Mouse (Mus musculus): Measurements from ENCODE around the gene Lingo3. TPM values are rescaled to one million over a fixed set of nuclear protein-coding genes. Genes with fewer than 3 reads are reported as not detected.
"Not testable (repeated sequence)": the region's sequence is repeated elsewhere in the genome, so short reads cannot be mapped to it uniquely, and the experiment has no call there.

Gene Lingo3
- polyA plus RNA-seq, 1 experiment from 2014 or later: 0.36 TPM

DNA sequence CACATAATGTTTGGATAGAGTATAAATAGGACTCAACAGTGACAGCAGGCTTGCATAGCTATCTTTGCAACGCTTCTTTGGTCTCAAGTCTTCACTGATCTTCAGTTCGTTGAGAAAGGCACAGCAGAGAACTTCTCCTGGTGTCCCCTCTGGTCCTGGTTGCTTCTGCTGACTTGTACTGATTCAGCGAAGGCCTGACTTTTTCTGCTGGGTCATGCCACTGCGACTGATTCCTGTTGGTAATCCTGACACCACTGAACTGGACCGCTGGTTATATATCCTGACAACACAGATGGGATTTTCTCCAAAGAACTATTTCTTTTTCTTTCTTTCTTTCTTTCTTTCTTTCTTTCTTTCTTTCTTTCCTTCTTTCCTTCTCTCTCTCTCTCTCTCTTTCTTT, 21.3 kb downstream of the Lingo3 start:
- ATAC-seq (ENCODE audit: insufficient number of reproducible peaks, low FRiP score, low TSS enrichment, low read depth): no peak
- 90% methylated on average over 5 of the region's 5 CpGs for WGBS

DNA sequence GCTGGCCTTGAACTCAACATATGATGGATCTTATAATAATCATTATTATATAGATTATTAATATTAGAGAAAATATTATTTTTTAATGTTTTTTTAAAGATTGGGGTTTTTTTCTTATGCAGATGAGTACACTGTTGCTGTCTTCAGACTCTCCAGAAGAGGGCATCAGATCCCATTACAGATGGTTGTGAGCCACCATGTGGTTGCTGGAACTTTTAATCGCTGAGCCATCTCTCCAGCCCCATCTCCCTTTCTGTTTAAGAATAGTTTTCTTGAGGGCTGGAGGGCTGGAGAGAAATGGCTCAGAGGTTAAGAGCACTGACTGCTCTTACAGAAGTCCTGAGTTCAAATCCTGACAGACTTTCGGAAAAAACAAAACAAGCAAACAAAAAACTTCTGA, 21.8 kb downstream of the Lingo3 start:
- WGBS: 44% methylated on average over 2 of the region's 2 CpGs
- Histone ChIP-seq H3K4me3 (ENCODE audit: low read depth, low read length) (no peak overlapping the region), H3K9ac (ENCODE audit: low read length) (no peak overlapping the region), H3K36me3 (ENCODE audit: control insufficient read depth, insufficient read depth, low read length) (no peaks in the 10 kb centered on the region), H3K4me1 (ENCODE audit: control insufficient read depth, insufficient read depth, low read length) (no peaks in the 10 kb centered on the region), H3K27me3 (ENCODE audit: control insufficient read depth, insufficient read depth, low read length) (no peaks in the 10 kb centered on the region), H3K9me3 (ENCODE audit: control insufficient read depth, low read length) (no peaks in the 10 kb centered on the region), H3K27ac (replicated peaks; ENCODE audit: low read depth, low read length) (no peak overlapping the region), H3K4me2 (ENCODE audit: low read depth, severe bottlenecking) (no peak overlapping the region)
- ATAC-seq (ENCODE audit: insufficient number of reproducible peaks, low FRiP score, low TSS enrichment, low read depth) (no peak), DNase-seq (ENCODE audit: low spot score) (no peak)

More for the DNA sequence above, 21.3 kb downstream of the Lingo3 start:
- Histone ChIP-seq H3K36me3 (ENCODE audit: control insufficient read depth, insufficient read depth, low read length) (no peaks in the 10 kb centered on the region), H3K4me3 (ENCODE audit: low read depth, low read length) (no peak overlapping the region), H3K9me3 (ENCODE audit: control insufficient read depth, low read length) (no peaks in the 10 kb centered on the region), H3K4me1 (ENCODE audit: control insufficient read depth, insufficient read depth, low read length) (peaks cover 2% of the 10 kb centered on the region), H3K9ac (ENCODE audit: low read length) (no peak overlapping the region), H3K27ac (replicated peaks; ENCODE audit: low read depth, low read length) (no peak overlapping the region), H3K27me3 (ENCODE audit: control insufficient read depth, insufficient read depth, low read length) (no peaks in the 10 kb centered on the region), H3K4me2 (ENCODE audit: low read depth, severe bottlenecking) (no peak overlapping the region)
- DNase-seq (ENCODE audit: low spot score): no peak

DNA sequence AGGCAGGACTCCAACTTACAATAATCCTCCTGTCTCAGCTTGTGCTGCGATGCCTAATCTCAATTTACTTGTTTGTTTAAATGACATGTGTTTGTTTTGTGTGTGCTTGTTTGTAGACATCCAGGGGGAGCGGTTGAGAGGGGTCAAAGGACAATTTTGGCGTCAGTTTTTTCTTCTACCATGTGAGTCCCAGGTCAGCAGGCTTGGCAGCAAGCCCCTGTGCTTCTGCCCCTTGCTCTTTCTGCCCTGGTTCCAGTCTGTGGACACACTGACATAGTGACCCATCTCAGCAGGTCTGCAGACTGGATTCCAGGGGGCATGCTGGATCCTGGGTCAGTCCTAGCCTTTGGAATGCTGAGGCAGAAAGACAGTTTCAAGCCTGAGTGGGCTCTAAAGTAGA, 24.4 kb downstream of the Lingo3 start:
- Histone ChIP-seq H3K36me3 (ENCODE audit: control insufficient read depth, insufficient read depth, low read length) (no peaks in the 10 kb centered on the region), H3K9ac (ENCODE audit: low read length) (no peak overlapping the region), H3K4me3 (ENCODE audit: low read depth, low read length) (no peak overlapping the region), H3K4me1 (ENCODE audit: control insufficient read depth, insufficient read depth, low read length) (no peaks in the 10 kb centered on the region), H3K27me3 (ENCODE audit: control insufficient read depth, insufficient read depth, low read length) (no peaks in the 10 kb centered on the region), H3K4me2 (ENCODE audit: low read depth, severe bottlenecking) (no peak overlapping the region), H3K27ac (replicated peaks; ENCODE audit: low read depth, low read length) (no peak overlapping the region), H3K9me3 (ENCODE audit: control insufficient read depth, low read length) (no peaks in the 10 kb centered on the region)
- 56% methylated on average over 3 of the region's 3 CpGs for WGBS
- DNase-seq (ENCODE audit: low spot score) (no peak), ATAC-seq (ENCODE audit: insufficient number of reproducible peaks, low FRiP score, low TSS enrichment, low read depth) (no peak)

DNA sequence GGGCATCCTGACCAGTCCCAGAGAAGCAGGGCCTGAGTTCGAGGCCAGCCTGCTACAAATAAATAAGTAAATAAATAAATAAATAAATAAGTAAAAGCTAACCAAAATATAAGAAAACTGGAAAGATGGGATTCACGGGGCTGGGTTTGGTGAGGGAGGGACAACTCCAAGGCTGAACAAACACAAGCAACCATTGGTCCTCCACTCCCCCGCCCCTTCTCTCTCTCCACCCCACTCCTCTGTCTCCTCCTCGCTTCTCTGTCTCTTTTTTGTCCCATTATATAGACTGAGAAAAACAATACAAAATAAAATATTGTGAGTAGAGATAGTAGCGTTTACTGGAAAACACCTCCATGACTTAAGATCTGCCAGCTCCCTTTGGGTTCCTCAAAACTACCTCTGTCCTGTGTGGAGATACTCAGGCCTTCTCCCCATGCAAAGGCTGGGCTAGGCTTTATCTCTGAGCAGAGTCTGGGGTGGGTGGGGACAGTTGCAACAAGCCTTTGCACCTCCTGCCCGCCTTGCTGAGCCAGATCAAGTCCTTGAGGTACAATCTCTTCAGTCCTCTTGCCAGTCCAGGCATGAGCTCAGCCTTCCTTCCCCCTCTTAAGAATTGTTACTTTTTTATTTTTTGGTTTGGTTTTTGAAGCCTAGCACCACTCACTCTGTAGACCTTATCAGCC, 25.1 kb downstream of the Lingo3 start:
- 59% methylated on average over 6 of the region's 6 CpGs for WGBS
- H3K9ac ChIP-seq (ENCODE audit: low read length): 0 out of 2 replicates have a peak overlapping the region, but pooled peaks have one; percentile 12
- H3K4me1 ChIP-seq (ENCODE audit: control insufficient read depth, insufficient read depth, low read length): no peaks in the 10 kb centered on the region
- no peaks in the 10 kb centered on the region for H3K36me3 ChIP-seq (ENCODE audit: control insufficient read depth, insufficient read depth, low read length)
- no peaks in the 10 kb centered on the region for H3K9me3 ChIP-seq (ENCODE audit: control insufficient read depth, low read length)
- DNase-seq (ENCODE audit: low spot score) (no peak), ATAC-seq (ENCODE audit: insufficient number of reproducible peaks, low FRiP score, low TSS enrichment, low read depth) (no peak)
- no peak overlapping the region for H3K4me2 ChIP-seq (ENCODE audit: low read depth, severe bottlenecking)
- H3K4me3 ChIP-seq (ENCODE audit: low read depth, low read length): no peak overlapping the region
- no peak overlapping the region for H3K27ac ChIP-seq (replicated peaks; ENCODE audit: low read depth, low read length)
- no peaks in the 10 kb centered on the region for H3K27me3 ChIP-seq (ENCODE audit: control insufficient read depth, insufficient read depth, low read length)

DNA sequence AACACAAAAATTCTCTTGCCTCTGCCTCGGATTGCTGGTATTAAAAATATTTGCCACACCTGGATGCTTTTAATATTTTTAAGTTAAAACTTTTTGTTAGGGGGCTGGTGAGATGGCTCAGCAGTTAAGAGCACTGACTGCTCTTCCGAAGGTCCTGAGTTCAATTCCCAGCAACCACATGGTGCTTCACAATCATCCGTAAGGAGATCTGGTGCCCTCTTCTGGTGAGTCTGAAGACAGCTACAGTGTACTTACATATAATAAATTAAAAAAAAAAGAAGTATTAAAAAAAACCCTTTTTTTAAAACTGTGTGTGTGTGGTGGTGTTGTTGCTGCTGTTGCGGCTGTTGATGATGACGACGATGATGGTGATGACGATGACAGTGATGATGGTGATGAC, 25.9 kb downstream of the Lingo3 start:
- not testable (repeated sequence) for H3K27ac ChIP-seq (replicated peaks; ENCODE audit: low read depth, low read length); ATAC-seq (ENCODE audit: insufficient number of reproducible peaks, low FRiP score, low TSS enrichment, low read depth); H3K36me3 ChIP-seq (ENCODE audit: control insufficient read depth, insufficient read depth, low read length); H3K9ac ChIP-seq (ENCODE audit: low read length); DNase-seq (ENCODE audit: low spot score); H3K27me3 ChIP-seq (ENCODE audit: control insufficient read depth, insufficient read depth, low read length); H3K9me3 ChIP-seq (ENCODE audit: control insufficient read depth, low read length); H3K4me2 ChIP-seq (ENCODE audit: low read depth, severe bottlenecking); H3K4me1 ChIP-seq (ENCODE audit: control insufficient read depth, insufficient read depth, low read length); H3K4me3 ChIP-seq (ENCODE audit: low read depth, low read length)
- 86% methylated on average over 7 of the region's 7 CpGs for WGBS

DNA sequence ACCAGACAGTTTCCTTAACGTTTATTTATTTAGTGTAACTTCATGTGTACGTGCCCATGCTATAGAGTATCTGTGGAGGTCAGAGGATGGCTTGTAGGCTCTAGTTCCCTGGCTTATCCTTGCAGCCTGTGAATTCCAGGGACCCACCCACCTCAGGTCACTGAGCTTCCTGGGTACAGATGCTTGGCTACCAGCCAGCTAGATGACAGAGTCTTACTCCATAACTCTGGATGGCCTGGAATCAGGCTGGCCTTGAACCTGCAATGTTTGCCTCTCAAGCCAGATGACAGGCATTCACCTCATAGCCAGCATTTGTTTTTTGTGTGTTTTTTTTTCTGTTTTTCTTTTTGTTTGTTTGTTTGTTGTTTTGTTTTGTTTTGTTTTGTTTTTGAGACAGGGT, 26.7 kb downstream of the Lingo3 start:
- DNase-seq (ENCODE audit: low spot score) (no peak), ATAC-seq (ENCODE audit: insufficient number of reproducible peaks, low FRiP score, low TSS enrichment, low read depth) (no peak)
- Histone ChIP-seq H3K9me3 (ENCODE audit: control insufficient read depth, low read length) (no peaks in the 10 kb centered on the region), H3K4me1 (ENCODE audit: control insufficient read depth, insufficient read depth, low read length) (no peaks in the 10 kb centered on the region), H3K27me3 (ENCODE audit: control insufficient read depth, insufficient read depth, low read length) (no peaks in the 10 kb centered on the region), H3K9ac (ENCODE audit: low read length) (no peak overlapping the region), H3K4me2 (ENCODE audit: low read depth, severe bottlenecking) (no peak overlapping the region), H3K36me3 (ENCODE audit: control insufficient read depth, insufficient read depth, low read length) (no peaks in the 10 kb centered on the region), H3K4me3 (ENCODE audit: low read depth, low read length) (no peak overlapping the region), H3K27ac (replicated peaks; ENCODE audit: low read depth, low read length) (no peak overlapping the region)
- WGBS: 65% methylated on average over 2 of the region's 2 CpGs

DNA sequence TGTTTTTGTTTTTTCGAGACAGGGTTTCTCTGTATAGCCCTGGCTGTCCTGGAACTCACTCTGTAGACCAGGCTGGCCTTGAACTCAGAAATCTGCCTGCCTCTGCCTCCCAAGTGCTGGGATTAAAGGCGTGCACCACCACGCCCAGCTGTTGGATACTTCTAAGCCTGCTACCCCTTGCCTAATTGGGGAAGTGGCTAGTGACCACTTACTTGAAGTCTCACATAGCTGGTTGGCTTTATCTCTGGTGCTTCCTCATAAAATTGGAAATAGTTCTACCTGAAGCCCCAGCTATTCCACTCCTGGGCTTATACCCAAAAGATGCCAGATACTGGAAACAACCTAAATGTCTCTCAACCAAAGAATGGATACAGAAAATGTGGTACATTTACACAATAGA, 27.5 kb downstream of the Lingo3 start:
- not testable (repeated sequence) for H3K4me3 ChIP-seq (ENCODE audit: low read depth, low read length); H3K9ac ChIP-seq (ENCODE audit: low read length); H3K36me3 ChIP-seq (ENCODE audit: control insufficient read depth, insufficient read depth, low read length); H3K9me3 ChIP-seq (ENCODE audit: control insufficient read depth, low read length); H3K27me3 ChIP-seq (ENCODE audit: control insufficient read depth, insufficient read depth, low read length); H3K4me1 ChIP-seq (ENCODE audit: control insufficient read depth, insufficient read depth, low read length); H3K27ac ChIP-seq (replicated peaks; ENCODE audit: low read depth, low read length); ATAC-seq (ENCODE audit: insufficient number of reproducible peaks, low FRiP score, low TSS enrichment, low read depth); DNase-seq (ENCODE audit: low spot score); H3K4me2 ChIP-seq (ENCODE audit: low read depth, severe bottlenecking)
- WGBS: 75% methylated on average over 3 of the region's 3 CpGs

GRCm38 (mm10) chr10:80814800-80815199, 29.0 kb downstream of the Lingo3 start:
- no peak for ATAC-seq (ENCODE audit: insufficient number of reproducible peaks, low FRiP score, low TSS enrichment, low read depth)
- Histone ChIP-seq H3K27me3 (ENCODE audit: control insufficient read depth, insufficient read depth, low read length) (0 out of 2 replicates have a peak, but pooled peaks cover 2% of the 10 kb centered on the region), H3K4me1 (ENCODE audit: control insufficient read depth, insufficient read depth, low read length) (peaks cover 2% of the 10 kb centered on the region; the same call in 1 of the 2 replicates), H3K36me3 (ENCODE audit: control insufficient read depth, insufficient read depth, low read length) (no peaks in the 10 kb centered on the region), H3K9me3 (ENCODE audit: control insufficient read depth, low read length) (no peaks in the 10 kb centered on the region), H3K9ac (ENCODE audit: low read length) (no peak overlapping the region), H3K27ac (replicated peaks; ENCODE audit: low read depth, low read length) (no peak overlapping the region), H3K4me3 (ENCODE audit: low read depth, low read length) (no peak overlapping the region), H3K4me2 (ENCODE audit: low read depth, severe bottlenecking) (no peak overlapping the region)
- no peak for DNase-seq (ENCODE audit: low spot score)
- 66% methylated on average over 7 of the region's 7 CpGs for WGBS

- H3K9me3 ChIP-seq (ENCODE audit: control insufficient read depth, low read length): no peaks in the 10 kb centered on the region
- H3K4me3 ChIP-seq (ENCODE audit: low read depth, low read length): no peak within 1 kb of the TSS
- ATAC-seq (ENCODE audit: insufficient number of reproducible peaks, low FRiP score, low TSS enrichment, low read depth): no peak
- H3K9ac ChIP-seq (ENCODE audit: low read length): no peak within 1 kb of the TSS
- no peak for DNase-seq (ENCODE audit: low spot score)
- no peak within 1 kb of the TSS for H3K27ac ChIP-seq (replicated peaks; ENCODE audit: low read depth, low read length)
- WGBS: 75% methylated on average over 4 of the region's 4 CpGs
- H3K4me1 ChIP-seq (ENCODE audit: control insufficient read depth, insufficient read depth, low read length): peaks cover 8% of the 10 kb centered on the region
- peaks cover 10% of the 10 kb centered on the region; the same call in 1 of the 2 replicates for H3K27me3 ChIP-seq (ENCODE audit: control insufficient read depth, insufficient read depth, low read length)
- no peaks in the 10 kb centered on the region for H3K36me3 ChIP-seq (ENCODE audit: control insufficient read depth, insufficient read depth, low read length)
- H3K4me2 ChIP-seq (ENCODE audit: low read depth, severe bottlenecking): no peak within 1 kb of the TSS
These were observed 30.5 kb downstream of the Lingo3 start, which contains the start of gene Jsrp1 for GRCm38 (mm10) chr10:80813366-80813765. Gene Jsrp1 (minus strand): TSS chr10:80813498.

Data from limb, embryonic 11.5 days (tissue).